Comparison of ENCODE assay signal across 8 mouse cellular contexts in genomic region chr8:125569533-125570365, GRCm38 (mm10). TPM values are rescaled to one million over a fixed set of nuclear protein-coding genes. Genes with fewer than 3 reads are reported as not detected.
DNase-seq lines count a peak whose midpoint lies in the region; ATAC-seq and TF ChIP-seq lines count a peak whose summit lies in the region.

Gene Sipa1l2, minus strand, starts transcription at chr8:125569808.

- peak within 1 kb of the TSS; percentile 78 for H3K9ac ChIP-seq in lung, embryonic 16.5 days (ENCODE audit: low read length)

- H3K27me3 ChIP-seq in hindbrain, embryonic 10.5 days (ENCODE audit: insufficient read depth, poor library complexity, severe bottlenecking): peaks cover 21% of the 10 kb centered on the region
- no peaks in the 10 kb centered on the region for H3K27me3 ChIP-seq in lung, embryonic 16.5 days (ENCODE audit: control insufficient read depth, insufficient read depth, low read depth, low read length)
- no peaks in the 10 kb centered on the region for H3K27me3 ChIP-seq in thymus, adult 2 months (ENCODE audit: control insufficient read depth, insufficient read depth, low read length)

- peak; percentile 70; the same call in 1 of the 2 replicates for TF ChIP-seq POLR2A in thymus, adult 2 months (IDR thresholded peaks at IDR 0.05; ENCODE audit: control insufficient read depth, extremely low read depth, insufficient read depth, low read length, poor library complexity)

- peak within 1 kb of the TSS; percentile 85 for H3K4me3 ChIP-seq in hindbrain, embryonic 10.5 days
- H3K4me3 ChIP-seq in lung, embryonic 16.5 days (ENCODE audit: low read length): peak within 1 kb of the TSS; percentile 83
- peak within 1 kb of the TSS; percentile 86 for H3K4me3 ChIP-seq in thymus, adult 2 months (ENCODE audit: control insufficient read depth, insufficient read depth, low read length)

- DNase-seq in Muller cell, postnatal 12 days (ENCODE audit: inconsistent ontology term): peak; percentile 99
- peak; percentile 98 for DNase-seq in cerebellum, adult 9-10 months
- peak; percentile 99 for DNase-seq in hindbrain, embryonic 10.5 days (ENCODE audit: low spot score)
- DNase-seq in layer of hippocampus, adult 9-11 months: peak; percentile 95
- peak; percentile 95 for DNase-seq in ovary, adult 18-20 months (ENCODE audit: low spot score)
- peak; percentile 99 for DNase-seq in thymus, adult 2 months

- no peak for TF ChIP-seq CTCF in thymus, adult 2 months (IDR thresholded peaks at IDR 0.05; ENCODE audit: borderline replicate concordance, control insufficient read depth, extremely low read depth, insufficient read depth, low read length, poor library complexity)

- no peaks in the 10 kb centered on the region for H3K36me3 ChIP-seq in hindbrain, embryonic 10.5 days
- H3K36me3 ChIP-seq in lung, embryonic 16.5 days (ENCODE audit: control insufficient read depth, insufficient read depth, low read length): no peaks in the 10 kb centered on the region
- H3K36me3 ChIP-seq in thymus, adult 2 months (ENCODE audit: control insufficient read depth, insufficient read depth, low read length): no peaks in the 10 kb centered on the region

- H3K27ac ChIP-seq in hindbrain, embryonic 10.5 days: peak within 1 kb of the TSS; percentile 93
- H3K27ac ChIP-seq in lung, embryonic 16.5 days (ENCODE audit: low read length): peak within 1 kb of the TSS; percentile 70
- H3K27ac ChIP-seq in thymus, adult 2 months (ENCODE audit: control insufficient read depth, insufficient read depth, low read length): no peak within 1 kb of the TSS

- under 1% methylated on average over 128 of the region's 129 CpGs for WGBS in hindbrain, embryonic 10.5 days
- 0% methylated on average over 75 of the region's 129 CpGs for WGBS in lung, embryonic 16.5 days
- 1% methylated on average over 127 of the region's 129 CpGs for WGBS in thymus, adult 2 months

- no peaks in the 10 kb centered on the region for H3K9me3 ChIP-seq in hindbrain, embryonic 10.5 days
- peaks cover 3% of the 10 kb centered on the region; the same call in 1 of the 2 replicates for H3K9me3 ChIP-seq in lung, embryonic 16.5 days (ENCODE audit: control insufficient read depth, low read length)

- H3K4me2 ChIP-seq in lung, embryonic 16.5 days (ENCODE audit: low read depth, low read length): peak within 1 kb of the TSS; percentile 76

- H3K4me1 ChIP-seq in hindbrain, embryonic 10.5 days (replicated peaks): peaks cover 40% of the 10 kb centered on the region
- H3K4me1 ChIP-seq in lung, embryonic 16.5 days (replicated peaks; ENCODE audit: control insufficient read depth, insufficient read depth, low read length): peaks cover 25% of the 10 kb centered on the region
- peaks cover 7% of the 10 kb centered on the region for H3K4me1 ChIP-seq in thymus, adult 2 months (replicated peaks; ENCODE audit: control insufficient read depth, insufficient read depth, low read length)

- peak; percentile 47 for ATAC-seq in frontal cortex, adult (ENCODE audit: low TSS enrichment)
- ATAC-seq in lung, embryonic 16.5 days (ENCODE audit: low read depth): peak; percentile 94

RNA-seq across cellular contexts. Expression of gene Sipa1l2, which starts in this region (rescaled TPM):
- polyA plus RNA-seq in hindbrain, embryonic 10.5 days (2016; fragmentation: Nextera tagmentation; extraction: Ambion mirVana): 13.9 and 20.1 TPM in 2 replicates
- 13.3 and 14.2 TPM in 2 replicates for polyA plus RNA-seq in lung, embryonic 16.5 days (2015; fragmentation: Nextera tagmentation; extraction: Ambion mirVana)
- polyA plus RNA-seq in thymus, adult 2 months (2012; rRNA removed): 10.9 and 11.7 TPM in 2 replicates
